Mouse (Mus musculus): ENCODE measurements at regions not wholly inside any gene's neighbourhood (a gene's known extent, or its start where the extent isn't known, plus 50 kb on each side); places are given as distances from the start of the nearest gene placed in this dataset.

DNA sequence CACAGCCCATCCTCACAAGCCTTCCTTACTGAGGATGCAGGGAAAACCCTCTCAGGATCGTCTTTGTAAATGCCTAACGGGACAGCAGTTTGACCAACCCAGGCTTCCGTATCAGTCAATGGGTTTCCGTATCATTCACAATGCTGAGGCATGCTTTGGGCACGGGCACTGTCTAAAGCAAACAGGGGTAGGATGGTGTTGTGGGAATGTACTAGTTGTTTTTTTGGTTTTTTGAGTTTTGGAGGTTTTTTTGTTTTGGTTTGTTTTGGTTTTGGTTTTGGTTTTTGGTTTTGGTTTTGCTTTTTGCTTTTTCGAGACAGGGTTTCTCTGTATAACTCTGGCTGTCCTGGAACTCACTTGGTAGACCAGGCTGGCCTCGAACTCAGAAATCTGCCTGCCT, 409.0 kb downstream of the Sox9 start:
- TF ChIP-seq GATA1 (IDR thresholded peaks at IDR 0.05; ENCODE audit: low read length) (no peak), TAL1 (IDR thresholded peaks at IDR 0.05; ENCODE audit: low read length) (no peak)

Data from erythroblast, embryonic 14.5 days (primary cell).